Mouse (Mus musculus) hindbrain, postnatal 0 days (tissue): Measurements from ENCODE around the gene Arhgap19. TPM values are rescaled to one million over a fixed set of nuclear protein-coding genes. Genes with fewer than 3 reads are reported as not detected.
A peak's percentile ranks its signal among the peaks of the same experiment; 100 is the strongest.

Source experiments
- ATAC-seq: fragments of 200-750 bp; cut with Nextera tagmentation; 2 replicates; pipeline ENCODE4 v1.8.0; 2017; ENCODE audit warnings: mild to moderate bottlenecking, moderate TSS enrichment, moderate library complexity
- DNase-seq: peaks from one replicate; pipeline ENCODE4 v3.0.0-alpha.2; 2015; ENCODE audit warnings: low spot score
- H3K27ac ChIP-seq: fragments of 300-500 bp; sonication (generic); 2 replicates; pipeline ENCODE4 v1.5.1; 2014; ENCODE audit warnings: mild to moderate bottlenecking
- H3K27me3 ChIP-seq: fragments of 300-500 bp; sonication (generic); 2 replicates; pipeline ENCODE4 v1.6.1; 2014; ENCODE audit warnings: low read length, mixed read lengths; ENCODE audit not compliant: insufficient read depth
- H3K36me3 ChIP-seq: fragments of 300-500 bp; sonication (generic); 2 replicates; pipeline ENCODE4 v1.6.1; 2014; ENCODE audit warnings: low read length, mixed read lengths; ENCODE audit not compliant: insufficient read depth
- H3K4me1 ChIP-seq: fragments of 300-500 bp; sonication (generic); 2 replicates; pipeline ENCODE4 v1.6.1; 2014; ENCODE audit warnings: antibody characterized with exemption, low read length, mixed read lengths; ENCODE audit not compliant: insufficient read depth
- H3K4me2 ChIP-seq: fragments of 300-500 bp; sonication (generic); 2 replicates; pipeline ENCODE4 v1.6.1; 2014; ENCODE audit warnings: low read depth, mild to moderate bottlenecking, low read length, moderate library complexity, mixed read lengths
- H3K4me3 ChIP-seq: fragments of 300-500 bp; sonication (generic); 2 replicates; pipeline ENCODE4 v1.5.1; 2014; ENCODE audit warnings: low read length
- H3K9ac ChIP-seq: fragments of 300-500 bp; sonication (generic); replicated peaks from 2 replicates; pipeline ENCODE4 v1.6.1; 2014; ENCODE audit warnings: mild to moderate bottlenecking, low read length, moderate library complexity, mixed read lengths
- H3K9me3 ChIP-seq: fragments of 300-500 bp; sonication (generic); 2 replicates; pipeline ENCODE4 v1.6.1; 2016; ENCODE audit warnings: low read length, mixed read lengths
- CTCF ChIP-seq: IDR thresholded peaks from 2 replicates; pipeline ENCODE4 v1.5.1; 2016; ENCODE audit warnings: antibody characterized with exemption, control low read depth, low read depth
- WGBS: fragments of 180-500 bp; shearing (Covaris S2); extraction: QIAGEN DNeasy Blood & Tissue Kit; methylation state at CpG from one replicate; pipeline ENCODE4 v1.1.7; 2014; 5-methylcytosine and 5-hydroxymethylcytosine counted together
- polyA plus RNA-seq: library from polyadenylated mRNA; unstranded; fragments of >200 nt; fragmentation: Nextera tagmentation; extraction: Ambion mirVana; gene quantifications from 2 replicates; pipeline ENCODE4 v1.2.1, GENCODE M21; 2015
- total RNA-seq: library from RNA; depleted of rRNA; stranded (reverse); fragments of >200 nt; gene quantifications from 2 replicates; pipeline ENCODE4 v1.2.3, GENCODE M21; 2014

Arhgap19 gene
- total and polyA plus RNA-seq, 2 experiments from 2014 or later = 3.9 to 5.5 TPM

DNA sequence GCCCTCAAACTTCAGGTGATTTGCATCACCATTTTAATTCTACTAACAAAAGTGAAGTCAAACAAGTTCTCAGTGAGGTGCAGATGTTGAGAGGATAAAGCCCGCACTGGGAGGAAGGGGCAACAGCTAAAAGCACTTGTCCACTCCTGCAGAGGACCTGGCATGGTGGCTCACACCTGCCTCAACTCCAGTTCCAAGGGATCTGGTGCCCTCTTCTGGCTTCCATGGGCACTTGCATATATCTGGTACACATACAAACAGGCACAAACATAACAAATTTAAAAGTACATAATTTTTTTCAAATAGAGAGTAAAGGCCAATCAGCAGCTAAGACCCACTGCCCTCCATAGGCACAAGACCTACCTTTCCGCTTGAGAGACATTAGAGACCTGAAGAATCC, 10.5 kb downstream of the Arhgap19 start:
- Histone ChIP-seq H3K9ac (no peak overlapping the region), H3K27ac (no peak overlapping the region), H3K27me3 (no peaks in the 10 kb centered on the region), H3K4me3 (no peak overlapping the region), H3K4me2 (no peak overlapping the region), H3K4me1 (no peaks in the 10 kb centered on the region), H3K36me3 (no peaks in the 10 kb centered on the region), H3K9me3 (no peaks in the 10 kb centered on the region)
- peak; percentile 47 for TF ChIP-seq CTCF
- no peak for DNase-seq
- 98% methylated on average over 2 of the region's 2 CpGs for WGBS
- ATAC-seq = no peak

DNA sequence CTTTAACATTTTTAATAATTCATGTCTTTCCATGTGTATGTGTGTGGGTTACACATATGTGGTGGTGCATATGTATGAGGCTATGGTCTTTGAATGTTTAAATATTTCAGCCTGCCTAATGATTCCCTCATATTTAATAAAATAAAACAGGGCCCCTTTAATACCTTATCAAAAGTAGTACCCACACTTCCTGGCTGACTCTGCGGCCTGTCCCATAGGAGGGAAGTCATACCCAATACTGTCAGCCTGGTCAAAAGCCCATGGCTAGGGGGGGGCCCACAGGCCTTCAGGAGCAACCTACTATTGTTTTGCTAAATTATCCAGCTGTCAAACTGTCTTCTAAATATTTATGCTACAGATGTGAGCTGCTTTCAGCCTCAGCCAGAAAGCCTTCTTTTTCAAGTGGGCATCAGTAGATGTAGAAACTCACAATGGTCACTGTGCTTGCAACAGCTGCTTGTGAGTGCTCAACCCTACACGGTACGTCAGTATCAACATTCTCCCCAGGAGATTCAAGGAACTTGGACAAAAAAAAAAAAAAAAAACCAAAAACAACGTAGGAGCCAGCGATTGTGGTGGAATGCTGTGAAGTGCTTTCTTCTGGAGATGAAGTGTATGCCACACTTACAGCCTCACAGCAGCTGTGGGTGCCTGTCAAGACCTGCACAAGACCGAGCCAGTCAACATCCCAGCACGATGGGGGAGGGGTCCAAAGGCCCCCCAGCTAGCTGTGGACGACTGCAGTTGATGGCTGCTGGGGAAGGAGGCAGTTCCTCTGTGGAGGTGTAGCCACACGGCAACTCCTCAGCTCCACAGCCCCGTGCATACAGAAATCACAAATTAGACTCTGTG, 12.5 kb downstream of the Arhgap19 start:
- no peaks in the 10 kb centered on the region for H3K4me1 ChIP-seq
- WGBS = 72% methylated on average over 10 of the region's 10 CpGs
- H3K4me3 ChIP-seq = no peak overlapping the region
- no peak overlapping the region for H3K9ac ChIP-seq
- no peaks in the 10 kb centered on the region for H3K9me3 ChIP-seq
- H3K36me3 ChIP-seq = no peaks in the 10 kb centered on the region
- DNase-seq (no peak), ATAC-seq (no peak)
- H3K27me3 ChIP-seq = no peaks in the 10 kb centered on the region
- TF ChIP-seq CTCF = no peak
- H3K4me2 ChIP-seq = no peak overlapping the region
- no peak overlapping the region for H3K27ac ChIP-seq

DNA sequence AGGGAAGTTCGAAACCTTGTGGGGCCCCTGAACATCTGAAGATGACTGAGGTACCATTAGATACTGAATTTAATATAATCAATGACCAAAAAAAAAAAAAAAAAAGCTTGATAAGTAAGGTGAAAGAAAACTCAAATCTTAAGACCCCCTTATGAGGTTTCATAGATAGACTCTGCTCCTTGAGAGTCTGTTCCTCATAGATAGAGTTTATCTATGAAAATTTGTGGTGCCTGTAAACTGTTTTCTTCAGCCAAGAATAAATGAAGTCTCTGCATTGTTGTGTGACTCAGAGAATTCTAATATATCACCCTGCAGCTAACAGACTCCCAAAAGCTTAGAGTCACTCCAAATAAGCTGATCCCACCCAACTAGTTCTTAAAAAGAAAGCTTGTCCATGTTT, 15.0 kb downstream of the Arhgap19 start:
- Histone ChIP-seq H3K4me2 (no peak overlapping the region), H3K4me1 (no peaks in the 10 kb centered on the region), H3K27me3 (no peaks in the 10 kb centered on the region), H3K36me3 (no peaks in the 10 kb centered on the region), H3K9me3 (no peaks in the 10 kb centered on the region), H3K4me3 (no peak overlapping the region), H3K9ac (no peak overlapping the region), H3K27ac (no peak overlapping the region)
- no peak for DNase-seq
- ATAC-seq = no peak
- TF ChIP-seq CTCF = no peak
- 81% methylated on average over 1 of the region's 1 CpGs for WGBS

DNA sequence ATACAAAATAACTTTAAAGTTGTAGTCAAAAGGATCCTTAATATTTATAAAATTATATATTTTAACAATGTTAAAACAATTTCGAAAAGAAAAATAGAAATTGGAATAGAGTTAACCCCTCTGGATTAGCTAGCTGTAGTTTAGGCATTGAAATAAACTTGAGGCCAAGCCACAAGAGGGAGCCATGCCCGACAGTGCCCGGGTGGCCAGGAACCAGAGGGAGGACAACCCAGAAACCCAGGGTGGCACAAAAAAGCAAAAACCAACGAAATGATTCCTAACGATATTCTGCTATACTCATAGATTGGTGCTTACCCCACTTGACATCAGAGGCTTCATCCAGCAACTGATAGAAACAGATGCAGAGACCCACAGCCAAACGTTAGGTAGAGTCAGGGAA, 24.3 kb downstream of the Arhgap19 start:
- Histone ChIP-seq H3K36me3 (peaks cover 6% of the 10 kb centered on the region; the same call in 1 of the 2 replicates), H3K4me2 (no peak overlapping the region), H3K4me1 (no peaks in the 10 kb centered on the region), H3K27ac (no peak overlapping the region), H3K4me3 (no peak overlapping the region), H3K9ac (no peak overlapping the region), H3K9me3 (no peaks in the 10 kb centered on the region), H3K27me3 (no peaks in the 10 kb centered on the region)
- no peak for DNase-seq
- ATAC-seq = no peak
- 82% methylated on average over 6 of the region's 6 CpGs for WGBS
- peak; percentile 36; the same call in 1 of the 2 replicates for TF ChIP-seq CTCF

DNA sequence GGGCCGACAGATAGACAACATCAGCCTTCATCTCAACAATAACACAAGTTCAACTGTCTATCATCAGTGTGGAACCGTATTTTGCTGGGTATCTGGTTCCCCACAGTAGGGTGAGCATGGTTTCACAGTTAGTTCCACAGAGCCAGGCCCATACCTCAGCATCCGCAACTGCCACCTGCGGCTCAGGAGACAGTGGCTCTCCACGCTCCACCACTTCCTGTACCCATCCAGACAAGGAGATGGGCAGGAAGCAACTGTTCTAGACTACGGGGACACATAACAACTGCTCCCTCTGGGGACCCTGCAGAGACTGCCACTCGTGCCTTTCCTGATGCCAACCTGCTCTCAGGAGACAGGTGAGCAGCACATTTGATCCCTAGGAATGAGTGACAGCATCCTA, 33.1 kb downstream of the Arhgap19 start:
- Histone ChIP-seq H3K27ac (no peak overlapping the region), H3K4me3 (no peak overlapping the region), H3K36me3 (peaks cover 6% of the 10 kb centered on the region; the same call in 1 of the 2 replicates), H3K27me3 (no peaks in the 10 kb centered on the region), H3K9me3 (no peaks in the 10 kb centered on the region), H3K4me2 (no peak overlapping the region), H3K9ac (no peak overlapping the region), H3K4me1 (no peaks in the 10 kb centered on the region)
- no peak for TF ChIP-seq CTCF
- DNase-seq (no peak), ATAC-seq (no peak)
- 92% methylated on average over 7 of the region's 7 CpGs for WGBS

DNA sequence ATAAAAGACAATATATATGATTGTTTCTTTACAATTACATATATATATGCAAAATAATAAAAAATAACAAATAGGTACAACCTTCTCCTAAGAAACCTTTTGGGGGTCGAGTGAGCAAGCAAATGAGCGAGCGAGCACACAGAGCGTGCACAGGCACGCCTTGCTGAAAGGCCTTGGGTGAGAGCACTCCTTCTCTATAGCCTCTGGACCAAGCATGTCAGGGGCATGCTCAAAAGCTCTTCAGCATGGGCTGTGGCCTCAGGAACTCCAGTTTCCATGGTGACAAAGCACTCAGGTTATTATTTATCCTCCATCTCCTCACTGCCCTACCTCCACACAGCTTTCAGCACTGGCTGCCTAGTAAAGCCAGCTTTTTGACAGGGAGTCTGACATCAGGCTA, 35.2 kb downstream of the Arhgap19 start:
- TF ChIP-seq CTCF = no peak
- Histone ChIP-seq H3K36me3 (no peaks in the 10 kb centered on the region), H3K4me3 (no peak overlapping the region), H3K4me1 (no peaks in the 10 kb centered on the region), H3K4me2 (no peak overlapping the region), H3K27me3 (no peaks in the 10 kb centered on the region), H3K9ac (no peak overlapping the region), H3K27ac (no peak overlapping the region), H3K9me3 (no peaks in the 10 kb centered on the region)
- DNase-seq (no peak), ATAC-seq (peak; percentile 38; the same call in 1 of the 2 replicates)
- WGBS = 88% methylated on average over 5 of the region's 5 CpGs
